Mouse (Mus musculus): Measurements from ENCODE around the gene Spats2.

Spats2 gene

GRCm38 (mm10) chr15:99097840-99098492 is 27.8 kb upstream of the Spats2 start:
- DNase-seq (ENCODE audit: low spot score): no peak

- no peak for DNase-seq (ENCODE audit: low spot score)
These were observed 27.2 kb upstream of the Spats2 start for GRCm38 (mm10) chr15:99098493-99098861.

GRCm38 (mm10) chr15:99099139-99099556 is 26.6 kb upstream of the Spats2 start:
- peak; percentile 50 for DNase-seq (ENCODE audit: low spot score)

- no peak for DNase-seq (ENCODE audit: low spot score)
These were observed 25.7 kb upstream of the Spats2 start for GRCm38 (mm10) chr15:99099984-99100383.

- no peak for DNase-seq (ENCODE audit: low spot score)
These were observed 20.5 kb upstream of the Spats2 start for GRCm38 (mm10) chr15:99105238-99105637.

- DNase-seq (ENCODE audit: low spot score): no peak
These were observed 17.9 kb upstream of the Spats2 start for GRCm38 (mm10) chr15:99107866-99108265.

- DNase-seq (ENCODE audit: low spot score): no peak
These were observed 14.6 kb upstream of the Spats2 start for GRCm38 (mm10) chr15:99111139-99111538.

- DNase-seq (ENCODE audit: low spot score): no peak
These were observed 13.9 kb upstream of the Spats2 start for GRCm38 (mm10) chr15:99111809-99112208.

- DNase-seq (ENCODE audit: low spot score): no peak
These were observed 12.8 kb upstream of the Spats2 start for GRCm38 (mm10) chr15:99112843-99113395.

- no peak for DNase-seq (ENCODE audit: low spot score)
These were observed 12.2 kb upstream of the Spats2 start for GRCm38 (mm10) chr15:99113396-99113975.

- DNase-seq (ENCODE audit: low spot score): no peak
These were observed 11.2 kb upstream of the Spats2 start for GRCm38 (mm10) chr15:99114312-99115064.

GRCm38 (mm10) chr15:99115065-99115423 is 10.7 kb upstream of the Spats2 start:
- DNase-seq (ENCODE audit: low spot score): no peak

- no peak for DNase-seq (ENCODE audit: low spot score)
These were observed 9.2 kb upstream of the Spats2 start for GRCm38 (mm10) chr15:99116539-99116938.

- no peak for DNase-seq (ENCODE audit: low spot score)
These were observed 4.9 kb upstream of the Spats2 start for GRCm38 (mm10) chr15:99120814-99121213.

GRCm38 (mm10) chr15:99122642-99123041 is 3.1 kb upstream of the Spats2 start:
- no peak for DNase-seq (ENCODE audit: low spot score)

- DNase-seq (ENCODE audit: low spot score): peak; percentile 87
These were observed 532 bp downstream of the Spats2 start for GRCm38 (mm10) chr15:99126081-99126815.

- DNase-seq (ENCODE audit: low spot score): no peak
These were observed 1.2 kb downstream of the Spats2 start for GRCm38 (mm10) chr15:99126816-99127365.

- no peak for DNase-seq (ENCODE audit: low spot score)
These were observed 2.3 kb downstream of the Spats2 start for GRCm38 (mm10) chr15:99127851-99128522.

- no peak for DNase-seq (ENCODE audit: low spot score)
These were observed 3.7 kb downstream of the Spats2 start for GRCm38 (mm10) chr15:99129441-99129840.

- no peak for DNase-seq (ENCODE audit: low spot score)
These were observed 4.5 kb downstream of the Spats2 start for GRCm38 (mm10) chr15:99129956-99130910.

Data from ovary, postnatal 14 days (tissue).